Mouse (Mus musculus): ENCODE measurements around the gene Ssh1.

DNA sequence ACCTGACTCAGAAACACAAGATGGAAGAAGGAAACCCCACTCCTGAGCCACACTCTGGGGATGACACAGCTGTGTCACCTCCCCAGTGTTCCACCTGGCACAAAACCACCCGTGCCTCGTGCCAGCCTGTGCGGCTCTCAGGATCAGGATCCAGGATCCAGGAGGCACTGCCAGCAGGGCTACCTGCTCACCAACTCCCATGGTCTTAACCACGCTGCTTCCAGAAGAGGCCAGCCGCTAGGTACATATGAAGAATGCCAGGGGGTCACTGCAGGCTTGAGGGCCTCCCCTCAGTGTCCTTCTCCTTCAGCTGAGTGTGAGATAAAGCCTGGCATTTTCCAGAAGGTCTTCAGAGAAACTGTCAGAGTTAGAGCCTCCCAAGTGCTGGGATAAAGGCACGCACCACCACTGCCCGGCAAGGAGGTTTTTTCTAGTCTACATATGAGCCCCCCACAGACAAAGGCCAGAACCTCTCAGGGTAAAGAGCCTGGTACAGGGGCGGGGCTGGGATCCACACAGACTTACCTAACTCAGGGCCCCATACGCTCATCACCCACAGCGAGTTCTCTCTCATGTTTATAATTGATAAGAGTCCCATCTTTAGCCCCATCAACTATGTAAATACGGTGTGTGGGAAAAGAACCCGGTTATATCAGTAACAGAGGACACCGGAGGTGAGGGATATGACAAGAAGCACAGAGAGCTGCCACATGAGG, 9.5 kb downstream of the Ssh1 start:
- no peak for TF ChIP-seq CTCF (IDR thresholded peaks at IDR 0.05; ENCODE audit: borderline replicate concordance, extremely low read depth, insufficient read depth, insufficient read length)
- no peak for TF ChIP-seq POLR2A (IDR thresholded peaks at IDR 0.05; ENCODE audit: borderline replicate concordance, extremely low read depth, insufficient read depth, insufficient read length, poor library complexity, severe bottlenecking)

Measured in brain, embryonic 14.5 days (tissue).